Mouse (Mus musculus) CH12.LX (cell line): ENCODE measurements around the gene Olfr1315-ps1.

ENCODE experiments used
- CTCF ChIP-seq, 2 experiments: IDR thresholded peaks in 1 of 2; conservative IDR thresholded peaks in 1 of 2; 2 replicates each; pipeline ENCODE4 v1.5.1; 2011 to 2012; ENCODE audit warnings: low read depth in 2 of 2, low read length in 2 of 2, improper control_type of control experiment in 1 of 2, inconsistent platforms in 1 of 2, mild to moderate bottlenecking in 1 of 2, moderate library complexity in 1 of 2
- HCFC1 ChIP-seq: IDR thresholded peaks from 2 replicates; pipeline ENCODE4 v1.6.1; 2012; ENCODE audit warnings: low read depth, mild to moderate bottlenecking, inconsistent platforms, low read length, improper control_type of control experiment
- MEF2A ChIP-seq: IDR thresholded peaks from 2 replicates; pipeline ENCODE4 v1.6.1; 2014; ENCODE audit warnings: low read depth, mild to moderate bottlenecking, inconsistent platforms, low read length, improper control_type of control experiment, borderline replicate concordance
- MYC ChIP-seq: IDR thresholded peaks from 2 replicates; pipeline ENCODE4 v1.6.1; 2011; ENCODE audit warnings: low read depth, mild to moderate bottlenecking, improper control_type of control experiment, low read length
- PAX5 ChIP-seq: IDR thresholded peaks from 2 replicates; pipeline ENCODE4 v1.6.1; 2012; ENCODE audit warnings: low read length, inconsistent platforms, mixed read lengths
- POLR2A ChIP-seq: IDR thresholded peaks from 2 replicates; pipeline ENCODE4 v1.6.1; 2011; ENCODE audit warnings: low read depth, mild to moderate bottlenecking, improper control_type of control experiment, low read length
- RCOR1 ChIP-seq: conservative IDR thresholded peaks from 2 replicates; pipeline ENCODE4 v1.6.1; 2012; ENCODE audit warnings: low read depth, mild to moderate bottlenecking, inconsistent platforms, low read length, improper control_type of control experiment
- USF1 ChIP-seq: IDR thresholded peaks from 2 replicates; pipeline ENCODE4 v1.6.1; 2014; ENCODE audit warnings: low read depth, mild to moderate bottlenecking, inconsistent platforms, low read length, improper control_type of control experiment
- ZMIZ1 ChIP-seq: IDR thresholded peaks from 2 replicates; pipeline ENCODE4 v1.6.1; 2012; ENCODE audit warnings: low read depth, mild to moderate bottlenecking, inconsistent platforms, low read length, improper control_type of control experiment

- TF ChIP-seq PAX5 (no peak), USF1 (no peak), POLR2A (no peak), RCOR1 (no peak), MYC (no peak), ZMIZ1 (no peak), MEF2A (no peak), HCFC1 (no peak), CTCF (conservative IDR thresholded peaks at IDR 0.05 in 1 of 2, IDR thresholded peaks at IDR 0.05 in 1 of 2; ENCODE audit: low read depth in 2 of 2, low read length in 2 of 2) (no peak)
Measured at GRCm38 (mm10) chr2:112153898-112154297, 38.7 kb upstream of the Olfr1315-ps1 start, which contains the start of gene Olfr1318.
